Mouse (Mus musculus): ENCODE measurements around the gene Hoxb3. TPM values are rescaled to one million over a fixed set of nuclear protein-coding genes. Genes with fewer than 3 reads are reported as not detected.

The Hoxb3 gene
- total RNA-seq, 2 experiments from 2014 or later = not detected

DNA sequence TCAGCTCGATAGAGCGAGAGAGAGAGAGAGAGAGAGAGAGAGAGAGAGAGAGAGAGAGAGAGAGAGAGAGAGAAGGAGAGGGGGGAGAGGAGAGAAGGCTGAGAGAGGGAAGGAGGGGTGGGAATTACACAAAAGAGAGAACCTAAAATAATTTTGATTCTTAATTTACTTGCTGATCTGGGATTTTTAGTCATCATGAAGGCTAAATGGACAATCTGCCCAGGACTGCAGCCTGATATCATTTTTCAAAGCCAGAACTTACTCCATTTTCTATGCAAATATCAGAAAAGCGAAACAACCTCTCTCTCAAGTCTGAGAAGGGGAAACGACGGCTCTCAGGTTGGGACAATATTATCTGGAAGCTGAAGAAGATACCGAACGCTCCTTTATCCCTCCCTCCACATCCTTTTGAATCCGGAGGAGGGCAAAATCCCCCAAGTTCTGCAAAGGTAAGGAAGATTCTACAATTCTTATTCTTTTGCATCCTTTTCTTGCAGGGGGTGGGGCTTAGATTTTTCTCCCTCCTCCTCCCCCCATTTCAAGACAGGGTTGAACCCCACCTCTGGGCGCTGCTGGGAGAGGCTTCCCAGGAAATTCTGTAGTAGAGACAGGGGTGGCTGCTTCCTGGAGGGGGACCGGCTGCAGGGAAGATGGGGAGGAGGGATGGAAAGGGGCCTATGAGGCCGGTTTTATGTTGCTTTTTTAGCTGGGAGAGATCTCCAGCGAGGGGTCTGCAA is 30.4 kb upstream of the Hoxb3 start:
- Histone ChIP-seq H3K4me3 (no peak overlapping the region), H3K27ac (no peak overlapping the region)
- no peak for TF ChIP-seq CTCF (conservative IDR thresholded peaks at IDR 0.05)
- DNase-seq (ENCODE audit: low spot score in 2 of 2) = no peak

DNA sequence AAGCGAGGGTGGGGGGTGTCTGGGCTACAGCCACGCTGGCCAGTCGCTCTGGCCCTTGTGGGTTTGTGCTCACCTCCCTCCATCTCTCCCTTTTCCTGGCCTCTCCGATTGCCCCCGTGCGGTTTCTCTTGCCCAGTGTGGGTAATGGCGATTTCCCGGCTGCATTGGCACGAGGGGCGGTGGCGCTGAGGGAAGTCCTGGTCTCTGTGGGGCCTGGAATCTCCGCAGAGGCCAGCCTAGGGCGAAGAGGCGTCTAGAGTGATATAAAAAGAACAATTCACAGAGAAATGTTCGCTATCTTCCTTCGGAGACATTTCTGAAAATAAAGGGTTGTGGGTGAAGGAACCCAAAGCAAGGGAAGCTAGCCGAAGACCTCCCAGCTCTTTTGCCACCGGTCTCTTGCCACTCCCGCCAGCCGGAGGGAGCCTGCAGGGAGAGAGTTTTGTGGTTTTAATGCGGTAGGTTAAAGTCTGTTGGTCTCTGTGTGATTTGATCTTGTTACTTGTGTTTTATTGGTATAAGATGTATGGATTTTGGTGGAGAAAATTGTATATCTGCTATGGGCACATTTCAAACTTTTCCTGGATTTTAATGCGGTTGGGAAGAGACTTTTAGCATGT is 29.7 kb upstream of the Hoxb3 start:
- no peak for TF ChIP-seq CTCF (conservative IDR thresholded peaks at IDR 0.05)
- Histone ChIP-seq H3K27ac (no peak overlapping the region), H3K4me3 (no peak overlapping the region)
- DNase-seq (ENCODE audit: low spot score in 2 of 2) = no peak

DNA sequence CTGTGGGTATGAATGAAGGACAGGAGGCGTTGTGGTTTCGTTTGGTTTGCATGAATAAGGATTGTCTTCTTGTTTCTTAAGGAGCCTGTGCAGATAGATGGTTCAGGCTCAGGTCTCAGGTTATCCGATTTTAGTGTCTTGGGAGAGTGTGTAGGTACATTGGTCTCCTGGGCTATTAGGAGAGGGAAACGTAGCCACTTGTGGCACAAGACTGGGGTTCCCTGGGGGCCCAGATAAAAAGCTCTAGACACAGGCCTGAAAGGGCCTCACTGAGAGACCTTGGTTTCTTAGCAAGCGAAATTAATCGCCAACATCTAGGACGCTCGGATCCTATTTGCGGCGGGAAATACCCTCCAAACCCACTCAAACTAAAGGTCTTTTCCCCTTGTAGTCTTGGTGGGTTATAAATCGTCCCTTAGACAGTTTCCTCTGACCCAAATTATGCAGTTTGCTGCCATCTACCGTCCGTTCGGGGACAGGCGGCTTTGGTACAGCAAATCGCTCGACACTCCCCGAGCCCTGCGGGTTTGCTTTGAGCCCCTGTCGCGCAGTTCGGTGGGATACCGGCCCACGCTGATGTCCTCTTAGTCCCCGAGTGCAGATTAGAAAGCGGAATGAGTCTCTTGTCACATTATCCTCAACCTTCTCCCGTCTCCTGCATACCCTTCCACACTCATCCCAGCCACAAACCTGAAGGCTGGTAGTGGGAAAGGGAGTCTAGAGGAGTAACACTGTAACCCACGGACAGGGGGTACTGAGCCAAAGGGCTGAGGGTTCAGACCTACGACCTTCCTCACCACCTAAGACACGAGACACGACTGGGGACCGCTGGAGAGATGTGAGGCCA is 28.7 kb upstream of the Hoxb3 start:
- H3K4me3 ChIP-seq = no peak overlapping the region
- DNase-seq (ENCODE audit: low spot score in 2 of 2) = peak in 1 of 2 experiments; percentile 53
- peak; percentile 85 for TF ChIP-seq CTCF (conservative IDR thresholded peaks at IDR 0.05)
- H3K27ac ChIP-seq = no peak overlapping the region

DNA sequence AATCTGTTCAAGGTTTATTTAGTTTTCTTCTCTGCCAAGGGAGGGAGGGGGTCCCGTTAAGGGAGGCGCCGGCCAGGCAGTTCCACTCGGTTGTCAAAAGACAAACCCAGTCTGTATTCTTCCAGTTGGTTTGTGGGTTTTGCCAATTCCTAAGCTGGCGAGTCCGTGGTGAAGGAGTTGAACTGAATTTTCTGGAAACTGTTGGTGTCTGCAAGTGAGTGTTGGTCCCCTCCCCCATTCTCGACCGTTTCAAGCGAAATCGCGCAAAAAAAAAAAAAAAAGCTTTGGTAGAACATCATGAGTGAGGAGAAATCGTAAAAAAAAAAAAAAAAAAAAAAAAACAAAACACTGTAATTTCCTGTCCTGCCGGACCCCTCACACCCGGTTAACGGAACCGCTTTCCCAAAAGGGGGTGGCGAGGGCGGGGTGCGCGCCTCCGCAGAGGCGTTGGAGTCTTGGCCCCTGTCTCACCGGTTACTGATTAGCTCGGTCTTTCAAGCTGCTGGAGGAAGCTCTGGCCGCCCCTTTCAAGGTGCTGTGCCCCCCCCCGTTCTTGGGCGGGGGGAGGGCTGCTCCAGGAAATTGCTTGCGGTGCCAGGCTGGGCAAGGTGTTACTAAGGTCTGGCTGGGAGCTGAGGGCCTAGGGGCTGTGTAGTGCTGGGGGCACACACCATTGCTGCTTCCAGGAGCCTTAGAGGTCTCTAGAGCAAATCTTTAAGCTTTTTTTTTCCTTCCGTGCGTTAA is 27.9 kb upstream of the Hoxb3 start:
- Histone ChIP-seq H3K4me3 (no peak overlapping the region), H3K27ac (no peak overlapping the region)
- TF ChIP-seq CTCF (conservative IDR thresholded peaks at IDR 0.05) = no peak
- DNase-seq (ENCODE audit: low spot score in 2 of 2) = no peak

DNA sequence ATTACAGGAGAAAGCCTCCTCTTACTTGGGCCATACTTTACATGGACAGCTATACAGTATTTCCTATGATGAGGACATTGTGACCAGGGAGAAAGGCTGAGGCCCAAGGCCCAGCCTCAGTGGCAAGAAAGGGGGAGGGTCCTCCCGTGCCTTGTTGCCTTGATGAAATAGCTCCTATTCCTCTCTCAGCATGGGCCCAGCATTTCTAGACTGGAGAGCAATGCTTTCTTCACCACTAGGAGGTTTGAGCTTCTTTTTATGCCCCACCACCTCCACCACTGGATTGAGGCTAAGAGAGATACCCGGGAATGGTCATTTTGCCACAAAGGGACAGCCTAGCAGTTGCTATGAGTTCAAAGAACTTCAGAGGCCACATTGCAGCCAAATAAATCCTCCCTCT is 26.1 kb upstream of the Hoxb3 start:
- TF ChIP-seq CTCF (conservative IDR thresholded peaks at IDR 0.05) = no peak
- no peak for DNase-seq (ENCODE audit: low spot score in 2 of 2)
- Histone ChIP-seq H3K4me3 (no peak overlapping the region), H3K27ac (no peak overlapping the region)

DNA sequence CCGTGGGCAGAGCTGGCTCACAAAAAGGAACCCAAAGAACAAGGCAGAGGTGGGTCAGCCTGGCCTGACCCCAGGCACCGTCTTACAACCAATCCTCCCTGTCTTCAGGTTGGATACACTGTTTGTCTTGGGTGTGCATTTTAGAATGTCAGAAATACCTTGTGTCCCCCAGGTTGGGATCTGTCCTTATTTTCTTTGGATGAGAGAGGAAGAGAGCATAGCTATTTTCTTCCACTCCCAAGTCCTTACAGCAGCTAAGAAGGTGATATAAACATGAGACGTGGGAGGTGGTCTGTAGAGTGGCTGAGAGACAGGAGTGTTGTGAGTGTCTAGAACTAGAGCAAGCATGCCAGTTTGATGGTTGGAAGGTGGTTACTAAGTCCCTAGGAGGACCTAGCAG is 25.7 kb upstream of the Hoxb3 start:
- Histone ChIP-seq H3K4me3 (no peak overlapping the region), H3K27ac (no peak overlapping the region)
- TF ChIP-seq CTCF (conservative IDR thresholded peaks at IDR 0.05) = no peak
- DNase-seq (ENCODE audit: low spot score in 2 of 2) = no peak

DNA sequence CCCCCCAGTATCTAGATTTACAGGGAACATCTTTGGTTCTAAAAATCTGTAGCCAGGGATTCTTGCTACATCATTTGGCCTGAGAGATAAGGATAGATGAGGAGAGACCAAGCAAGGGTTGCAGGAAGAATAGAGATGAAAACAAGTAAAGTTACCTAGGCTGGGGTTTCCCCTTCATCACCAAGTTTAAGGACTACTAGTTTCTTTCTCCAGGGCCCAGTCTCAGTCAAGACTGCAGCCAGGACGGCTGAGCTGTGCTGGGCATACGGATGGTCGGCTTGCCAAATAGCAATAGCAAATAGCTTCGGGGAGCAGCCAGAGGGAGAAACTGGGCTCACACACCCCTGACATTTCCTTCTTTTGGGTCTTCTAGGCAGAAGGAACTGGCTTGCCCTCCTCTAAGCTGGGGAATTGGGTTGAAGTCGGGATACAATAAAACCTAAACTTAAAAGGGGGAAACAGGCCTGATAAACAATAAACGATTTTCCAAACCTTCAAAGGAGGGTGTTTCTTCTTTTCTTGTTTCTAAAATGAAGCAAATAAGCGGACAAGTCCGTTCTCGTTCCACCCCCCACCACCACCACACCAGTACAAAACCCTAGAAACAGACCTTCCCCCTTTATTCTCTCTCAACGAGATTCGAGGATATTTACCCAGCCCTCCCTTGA is 25.0 kb upstream of the Hoxb3 start:
- no peak overlapping the region for H3K27ac ChIP-seq
- no peak for TF ChIP-seq CTCF (conservative IDR thresholded peaks at IDR 0.05)
- no peak overlapping the region for H3K4me3 ChIP-seq
- DNase-seq (ENCODE audit: low spot score in 2 of 2) = no peak

DNA sequence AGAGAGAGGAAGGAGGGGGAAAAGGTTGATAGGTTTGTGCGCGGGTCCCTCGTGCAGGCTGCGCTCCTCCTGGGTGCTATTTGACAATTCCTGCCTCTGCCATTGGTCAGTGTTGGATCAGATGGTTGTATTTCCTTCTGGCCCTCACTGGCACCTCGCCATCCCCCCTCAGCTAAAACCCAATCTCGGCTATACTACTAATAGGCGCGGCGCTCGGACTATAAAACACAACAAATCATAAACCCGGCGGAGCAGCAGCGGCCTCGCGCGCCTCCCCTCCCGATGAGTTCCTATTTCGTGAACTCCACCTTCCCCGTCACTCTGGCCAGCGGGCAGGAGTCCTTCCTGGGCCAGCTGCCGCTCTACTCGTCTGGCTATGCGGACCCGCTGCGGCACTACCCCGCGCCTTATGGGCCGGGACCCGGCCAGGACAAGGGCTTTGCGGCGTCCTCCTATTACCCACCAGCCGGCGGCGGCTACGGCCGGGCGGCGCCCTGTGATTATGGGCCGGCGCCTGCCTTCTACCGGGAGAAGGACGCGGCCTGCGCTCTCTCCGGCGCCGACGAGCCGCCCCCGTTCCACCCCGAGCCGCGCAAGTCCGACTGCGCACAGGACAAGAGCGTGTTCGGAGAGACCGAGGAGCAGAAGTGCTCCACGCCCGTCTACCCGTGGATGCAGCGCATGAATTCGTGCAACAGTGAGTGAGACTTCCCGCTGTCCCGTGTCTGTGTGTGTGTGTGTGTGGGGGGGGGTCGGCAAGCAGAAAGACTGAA is 24.0 kb upstream of the Hoxb3 start:
- H3K27ac ChIP-seq = no peak overlapping the region
- DNase-seq (ENCODE audit: low spot score in 2 of 2) = no peak

DNA sequence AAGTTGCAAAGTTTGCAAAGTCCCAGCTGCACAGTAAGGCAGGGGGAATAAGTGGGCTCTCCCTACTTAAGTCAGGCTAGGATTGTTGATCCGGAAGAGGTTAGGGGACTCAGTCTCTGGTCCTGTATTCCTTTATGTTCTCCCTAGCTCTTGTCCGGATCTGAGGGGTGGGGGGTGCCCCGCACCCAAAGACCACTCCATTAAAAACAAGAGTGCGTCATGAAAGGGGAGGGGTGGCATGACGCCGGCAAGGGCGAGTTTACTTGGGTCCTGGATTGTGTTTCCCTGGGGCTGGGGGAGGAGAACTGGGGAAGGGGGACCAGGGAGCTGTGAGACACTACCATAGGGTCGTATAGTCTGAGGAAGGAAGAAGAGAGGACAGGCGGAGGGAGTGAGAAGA is 23.3 kb upstream of the Hoxb3 start:
- Histone ChIP-seq H3K4me3 (no peak overlapping the region), H3K27ac (no peak overlapping the region)
- DNase-seq (ENCODE audit: low spot score in 2 of 2) = no peak
- no peak for TF ChIP-seq CTCF (conservative IDR thresholded peaks at IDR 0.05)

More for the DNA sequence above, 24.0 kb upstream of the Hoxb3 start:
- H3K4me3 ChIP-seq = no peak overlapping the region
- no peak for TF ChIP-seq CTCF (conservative IDR thresholded peaks at IDR 0.05)

DNA sequence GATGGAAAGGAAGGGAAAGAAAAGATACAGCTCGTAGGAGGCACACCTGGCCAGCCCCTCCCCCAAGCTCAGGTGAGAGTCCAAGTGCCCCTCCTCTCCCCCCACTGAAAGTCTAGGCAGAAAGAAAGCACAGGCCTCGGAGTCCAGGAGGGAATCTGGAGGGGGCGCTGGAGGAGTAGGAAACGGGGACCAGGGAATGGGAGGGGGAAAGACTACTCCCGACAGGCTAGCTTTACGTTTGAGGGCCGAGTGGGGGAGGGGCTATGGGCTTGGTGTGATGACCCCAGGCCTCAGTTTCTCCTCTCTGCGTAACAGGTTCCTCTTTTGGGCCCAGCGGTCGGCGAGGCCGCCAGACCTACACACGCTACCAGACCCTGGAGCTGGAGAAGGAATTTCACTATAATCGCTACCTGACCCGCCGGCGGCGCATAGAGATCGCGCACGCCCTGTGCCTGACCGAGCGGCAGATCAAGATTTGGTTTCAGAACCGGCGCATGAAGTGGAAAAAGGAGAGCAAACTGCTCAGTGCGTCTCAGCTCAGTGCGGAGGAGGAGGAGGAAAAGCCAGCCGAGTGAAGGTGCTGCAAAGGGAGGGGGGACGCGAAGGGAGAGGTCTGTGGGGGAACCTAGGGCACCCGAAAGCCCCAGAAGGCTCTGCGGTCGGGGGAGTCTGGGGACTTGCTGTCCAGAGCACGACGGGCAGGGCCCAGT is 22.6 kb upstream of the Hoxb3 start:
- TF ChIP-seq CTCF (conservative IDR thresholded peaks at IDR 0.05) = no peak
- Histone ChIP-seq H3K27ac (no peak overlapping the region), H3K4me3 (no peak overlapping the region)
- no peak for DNase-seq (ENCODE audit: low spot score in 2 of 2)

DNA sequence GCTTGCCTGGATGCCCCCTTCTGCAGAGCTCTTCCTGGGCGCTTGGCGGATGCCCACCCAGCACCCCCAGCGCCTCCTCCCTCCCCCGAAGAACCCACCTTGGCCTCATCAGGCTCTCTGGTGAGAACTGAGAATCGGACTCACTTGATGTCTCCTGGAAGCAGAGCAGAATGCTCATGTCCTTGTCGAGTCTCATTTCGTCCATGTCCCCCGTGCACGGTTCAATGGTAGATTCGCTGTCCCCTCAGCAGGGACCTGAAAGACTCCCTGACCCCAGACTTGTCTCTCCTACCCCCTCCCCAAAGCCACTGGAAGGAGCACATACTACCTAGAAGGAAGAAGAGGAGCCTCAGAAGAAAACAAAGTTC is 22.1 kb upstream of the Hoxb3 start:
- H3K4me3 ChIP-seq = no peak overlapping the region

More for the DNA sequence above, 22.1 kb upstream of the Hoxb3 start:
- no peak overlapping the region for H3K27ac ChIP-seq
- DNase-seq (ENCODE audit: low spot score in 2 of 2) = no peak
- no peak for TF ChIP-seq CTCF (conservative IDR thresholded peaks at IDR 0.05)

Data from layer of hippocampus, adult 2 months (tissue).